Mouse (Mus musculus): Measurements from ENCODE around the gene Emd. TPM values are rescaled to one million over a fixed set of nuclear protein-coding genes. Genes with fewer than 3 reads are reported as not detected.

The Emd gene
- 34.6 TPM for polyA plus RNA-seq (2014; fragmentation: Illumina TruSeq; extraction: RNeasy Lipid Tissue Mini Kit (QIAGEN cat#74804); ENCODE audit: low read depth, low replicate concordance)

DNA sequence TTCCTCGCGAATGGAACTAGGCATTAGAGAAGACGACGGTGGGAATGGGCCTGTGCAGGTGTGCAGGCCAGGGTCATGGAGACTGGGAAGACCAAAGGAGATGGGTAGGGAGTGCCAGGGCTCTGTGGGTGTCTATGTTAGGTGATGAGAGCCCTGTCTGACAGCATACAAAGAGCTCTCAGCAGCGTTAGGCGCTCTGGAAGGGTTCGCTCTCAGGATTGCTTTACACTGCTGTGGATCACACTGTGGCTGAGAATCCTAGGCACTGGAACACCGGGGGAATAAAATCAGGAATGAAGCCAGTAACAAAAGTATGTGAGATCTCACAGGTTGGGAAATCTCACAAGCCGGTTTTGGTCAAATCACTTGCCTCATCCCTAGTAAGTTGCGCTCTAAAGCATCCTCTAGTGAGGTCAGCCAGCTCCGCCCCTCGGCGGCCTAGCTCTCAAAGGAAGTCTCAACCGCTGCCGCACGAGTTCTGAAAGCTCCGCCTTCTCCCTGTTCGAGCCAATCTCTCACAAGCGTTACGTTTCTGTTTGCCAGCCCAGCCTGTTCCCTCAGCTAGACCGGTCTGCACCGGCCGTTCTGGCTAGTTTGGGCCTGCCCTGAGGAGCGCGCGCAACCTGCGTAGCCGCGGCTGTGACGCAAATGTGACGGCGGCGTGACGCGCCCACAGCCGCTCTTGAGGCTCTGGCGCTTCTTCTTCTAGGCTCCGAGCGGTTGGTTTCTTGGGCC, at the start of gene Emd:
Emd (plus strand) TSS at position 535 of the 735 bp plus-strand sequence.

DNA sequence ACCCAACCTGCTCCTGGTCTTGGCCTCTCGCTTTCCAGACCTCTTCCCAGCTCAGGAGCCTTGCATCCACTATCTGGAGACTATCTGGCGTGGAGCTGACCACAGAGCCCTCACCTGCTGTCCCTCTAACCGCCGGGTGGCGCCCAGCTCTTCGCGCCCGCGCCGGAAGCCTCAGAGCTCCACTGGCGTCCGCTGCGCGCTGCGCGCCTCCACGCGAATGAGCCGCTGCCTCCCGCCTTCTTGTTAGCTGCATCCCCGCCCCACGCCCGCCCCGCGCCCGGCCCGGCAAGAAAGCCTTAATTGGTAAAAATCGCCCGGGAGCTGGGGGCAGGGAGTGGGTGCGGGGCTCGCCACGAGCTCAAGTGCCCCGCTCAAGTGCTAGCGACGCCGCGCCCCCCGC, 4.9 kb upstream of the Emd start, which contains the start of gene Flna:
Flna (minus strand) TSS at position 206 of the 400 bp plus-strand sequence.

DNA sequence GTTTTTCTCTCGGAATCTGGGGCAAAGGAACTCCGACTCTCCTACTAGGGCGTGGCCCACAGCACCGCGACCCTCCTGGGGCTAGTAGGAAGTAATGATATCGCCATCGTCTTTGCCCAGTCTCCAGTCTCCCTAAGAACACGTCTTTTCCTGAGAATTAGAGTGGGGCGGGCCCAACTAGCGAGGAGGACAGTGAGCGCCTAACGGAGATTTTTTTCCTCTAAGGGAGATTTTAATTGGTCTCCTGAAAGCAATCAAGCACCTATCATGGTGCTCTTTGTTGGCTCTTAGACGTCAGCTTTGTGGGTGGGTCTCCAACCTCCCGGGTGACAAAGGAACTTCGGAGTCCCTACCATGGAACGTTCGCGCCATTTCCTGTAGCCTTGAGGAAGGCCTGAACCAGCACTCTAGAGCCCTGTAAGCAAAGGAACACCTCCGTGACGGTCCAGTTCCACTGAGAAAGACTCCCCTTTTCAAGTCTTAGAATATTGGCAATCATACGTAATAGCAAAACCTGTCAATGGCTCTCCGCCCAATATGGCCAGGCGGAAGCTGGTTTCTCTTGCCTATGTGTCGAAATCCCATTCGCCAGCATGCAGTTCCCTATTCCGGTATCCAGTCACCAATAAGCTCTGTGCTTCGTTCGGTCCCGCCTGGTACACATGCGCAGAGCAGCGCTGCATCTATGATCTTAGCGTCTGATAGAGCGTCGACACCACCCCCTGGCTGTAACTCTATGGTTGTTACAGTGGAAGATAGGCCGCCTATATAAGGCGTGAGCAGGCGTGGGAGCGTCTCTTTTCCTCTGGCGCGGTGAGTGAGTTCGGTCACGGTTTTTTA, 15.8 kb downstream of the Emd start, which contains the start of gene Rpl10:
Rpl10 (plus strand) TSS at position 751 of the 840 bp plus-strand sequence.

DNA sequence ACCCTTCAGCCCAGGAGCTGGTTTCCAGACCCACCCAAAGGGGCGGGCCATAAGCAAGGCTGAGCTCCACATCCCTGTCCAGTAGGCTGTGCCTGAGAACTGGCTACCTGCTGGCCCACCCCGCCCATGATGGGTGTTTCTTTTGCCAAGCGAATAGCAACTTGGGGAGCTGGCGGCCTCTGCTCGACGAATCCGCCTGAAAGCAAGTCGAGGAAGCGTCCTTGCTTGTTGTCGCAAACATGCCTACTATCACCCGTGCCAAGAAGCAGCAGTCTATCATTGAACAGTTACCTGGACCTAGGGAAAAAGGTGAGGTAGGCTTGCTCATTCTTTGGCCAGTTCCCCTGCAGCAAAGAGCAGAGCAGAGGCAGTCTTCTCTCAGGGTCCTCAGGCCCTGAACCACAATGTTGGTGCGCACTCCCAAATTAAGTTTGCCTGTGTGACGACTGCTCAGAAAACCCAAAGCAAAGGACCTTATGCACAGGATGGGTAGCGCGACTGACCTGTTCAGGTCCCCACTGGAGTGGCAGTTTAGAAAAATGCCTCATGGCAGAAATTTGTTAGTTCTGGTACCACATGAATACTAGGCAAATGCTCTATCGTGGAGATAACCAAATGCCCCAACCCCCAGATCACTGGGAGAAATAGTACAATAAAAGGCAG, 27.4 kb downstream of the Emd start, which contains the start of the genes Taz and Dnase1l1:
Taz (plus strand) TSS at position 181 of the 663 bp plus-strand sequence.
Dnase1l1 (minus strand) TSS at position 606 of the 663 bp plus-strand sequence.

DNA sequence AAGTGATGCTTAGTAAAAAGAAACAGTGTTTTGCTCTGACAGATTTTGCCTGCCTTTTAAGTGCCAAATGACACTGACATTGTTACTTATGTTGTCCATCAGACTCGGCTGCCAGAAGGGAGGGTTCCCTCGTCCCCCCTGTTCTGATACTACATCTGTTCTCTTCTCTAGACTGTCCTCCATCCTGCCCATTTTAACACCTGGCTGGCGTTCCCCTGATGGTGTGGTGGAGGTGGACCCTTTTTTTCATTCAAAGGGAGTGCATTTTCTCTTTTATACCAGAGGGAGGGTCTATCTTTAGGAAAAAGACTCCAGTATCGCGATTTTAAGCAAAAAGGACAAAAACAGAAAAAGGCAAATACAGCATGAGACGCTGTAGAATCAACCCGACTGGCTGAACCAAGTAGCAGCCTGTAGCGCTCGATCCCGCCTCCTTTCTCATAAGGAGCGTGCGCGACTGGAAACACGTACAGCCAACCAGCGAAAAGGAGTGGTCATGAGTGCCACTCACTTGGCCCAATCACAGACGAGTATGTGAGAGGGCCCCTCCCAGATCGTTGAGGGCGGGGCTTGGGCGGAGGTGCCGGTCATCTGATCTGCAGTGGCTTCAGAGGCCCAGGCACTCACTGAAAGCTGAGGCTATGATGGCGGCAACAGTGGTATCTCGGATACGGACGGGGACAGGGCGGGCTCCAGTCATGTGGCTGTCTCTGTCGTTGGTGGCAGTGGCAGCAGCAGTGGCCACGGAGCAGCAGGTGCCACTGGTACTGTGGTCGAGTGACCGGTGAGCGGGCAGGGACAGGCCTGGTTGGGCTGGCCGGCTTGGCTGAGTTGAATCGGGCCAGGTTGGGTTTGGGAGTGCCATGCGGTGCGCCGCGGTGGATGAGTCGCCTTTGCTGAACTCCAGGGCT, 42.3 kb downstream of the Emd start, which contains the start of gene Atp6ap1:
Atp6ap1 (plus strand) TSS at position 560 of the 911 bp plus-strand sequence.

DNA sequence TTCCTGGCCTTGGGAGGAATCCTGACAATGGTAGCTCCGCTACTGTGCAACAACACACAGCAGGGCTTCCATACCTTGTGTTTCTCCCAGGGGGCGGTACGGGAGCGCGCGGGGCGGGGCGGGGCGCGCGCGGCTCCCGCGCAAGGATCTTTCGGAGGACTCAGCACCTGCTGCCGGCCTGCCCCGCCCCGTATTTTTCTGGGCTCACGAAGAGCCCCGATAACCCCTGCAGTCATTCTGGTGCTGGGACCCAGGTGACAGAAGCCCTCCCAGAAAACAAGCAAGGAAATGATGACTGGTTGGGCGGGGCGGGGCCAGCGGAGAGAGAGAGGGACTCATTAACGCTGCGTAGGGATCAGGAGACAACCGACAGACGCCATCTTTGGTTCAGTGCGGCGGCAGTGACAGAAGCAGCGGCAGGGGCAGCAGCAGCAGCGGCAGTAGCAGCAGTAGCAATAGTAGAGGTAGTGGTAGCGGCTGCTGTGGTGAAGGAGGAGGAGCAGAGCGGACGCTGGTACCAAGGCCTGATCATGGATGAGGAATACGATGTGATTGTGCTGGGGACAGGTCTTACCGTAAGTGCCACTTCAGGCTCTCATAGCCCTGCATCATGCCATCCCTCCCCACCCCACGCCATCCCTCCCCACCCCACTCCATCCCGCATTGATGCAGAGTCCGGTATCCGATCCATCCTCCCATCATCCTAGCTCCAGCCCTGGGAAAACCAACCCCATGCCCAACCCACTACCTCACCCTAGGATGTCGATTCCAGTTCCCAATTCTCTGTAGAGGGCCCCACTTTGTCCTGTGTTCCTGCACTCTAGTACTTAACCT, 50.6 kb downstream of the Emd start, which contains the start of gene Gdi1:
Gdi1 (plus strand) TSS at position 132 of the 834 bp plus-strand sequence.

Other genes with a start within 250 kb of the Emd start
- gene Irak1, start 230.8 kb upstream of the Emd start, polyA plus RNA-seq (2014; fragmentation: Illumina TruSeq; extraction: RNeasy Lipid Tissue Mini Kit (QIAGEN cat#74804); ENCODE audit: low read depth, low replicate concordance), result 37.3 TPM
- gene Opn1mw, start 127.2 kb upstream of the Emd start, polyA plus RNA-seq (2014; fragmentation: Illumina TruSeq; extraction: RNeasy Lipid Tissue Mini Kit (QIAGEN cat#74804); ENCODE audit: low read depth, low replicate concordance), result not detected
- gene Mecp2, start 119.3 kb upstream of the Emd start, polyA plus RNA-seq (2014; fragmentation: Illumina TruSeq; extraction: RNeasy Lipid Tissue Mini Kit (QIAGEN cat#74804); ENCODE audit: low read depth, low replicate concordance), result 18.0 TPM
- gene Tex28, start 86.8 kb upstream of the Emd start, polyA plus RNA-seq (2014; fragmentation: Illumina TruSeq; extraction: RNeasy Lipid Tissue Mini Kit (QIAGEN cat#74804); ENCODE audit: low read depth, low replicate concordance), result not detected
- not detected for gene Tktl1, start 77.4 kb upstream of the Emd start, polyA plus RNA-seq (2014; fragmentation: Illumina TruSeq; extraction: RNeasy Lipid Tissue Mini Kit (QIAGEN cat#74804); ENCODE audit: low read depth, low replicate concordance)
- 14.1 TPM for gene Flna, start 4.9 kb upstream of the Emd start, polyA plus RNA-seq (2014; fragmentation: Illumina TruSeq; extraction: RNeasy Lipid Tissue Mini Kit (QIAGEN cat#74804); ENCODE audit: low read depth, low replicate concordance)
- 1,026 TPM for gene Rpl10, start 16.1 kb downstream of the Emd start, polyA plus RNA-seq (2014; fragmentation: Illumina TruSeq; extraction: RNeasy Lipid Tissue Mini Kit (QIAGEN cat#74804); ENCODE audit: low read depth, low replicate concordance)
- 37.2 TPM for gene Taz, start 27.2 kb downstream of the Emd start, polyA plus RNA-seq (2014; fragmentation: Illumina TruSeq; extraction: RNeasy Lipid Tissue Mini Kit (QIAGEN cat#74804); ENCODE audit: low read depth, low replicate concordance)
- 17.5 TPM for gene Dnase1l1, start 27.6 kb downstream of the Emd start, polyA plus RNA-seq (2014; fragmentation: Illumina TruSeq; extraction: RNeasy Lipid Tissue Mini Kit (QIAGEN cat#74804); ENCODE audit: low read depth, low replicate concordance)
- 252 TPM for gene Atp6ap1, start 42.4 kb downstream of the Emd start, polyA plus RNA-seq (2014; fragmentation: Illumina TruSeq; extraction: RNeasy Lipid Tissue Mini Kit (QIAGEN cat#74804); ENCODE audit: low read depth, low replicate concordance)
- 120 TPM for gene Gdi1, start 50.3 kb downstream of the Emd start, polyA plus RNA-seq (2014; fragmentation: Illumina TruSeq; extraction: RNeasy Lipid Tissue Mini Kit (QIAGEN cat#74804); ENCODE audit: low read depth, low replicate concordance)
- gene Fam50a, start 58.3 kb downstream of the Emd start, polyA plus RNA-seq (2014; fragmentation: Illumina TruSeq; extraction: RNeasy Lipid Tissue Mini Kit (QIAGEN cat#74804); ENCODE audit: low read depth, low replicate concordance), result 23.5 TPM
- 0.12 TPM for gene Plxna3, start 74.4 kb downstream of the Emd start, polyA plus RNA-seq (2014; fragmentation: Illumina TruSeq; extraction: RNeasy Lipid Tissue Mini Kit (QIAGEN cat#74804); ENCODE audit: low read depth, low replicate concordance)
- gene Lage3, start 98.9 kb downstream of the Emd start, polyA plus RNA-seq (2014; fragmentation: Illumina TruSeq; extraction: RNeasy Lipid Tissue Mini Kit (QIAGEN cat#74804); ENCODE audit: low read depth, low replicate concordance), result 13.5 TPM
- gene Ubl4a, start 118.5 kb downstream of the Emd start, polyA plus RNA-seq (2014; fragmentation: Illumina TruSeq; extraction: RNeasy Lipid Tissue Mini Kit (QIAGEN cat#74804); ENCODE audit: low read depth, low replicate concordance), result 43.2 TPM
- 6.3 TPM for gene Slc10a3, start 118.7 kb downstream of the Emd start, polyA plus RNA-seq (2014; fragmentation: Illumina TruSeq; extraction: RNeasy Lipid Tissue Mini Kit (QIAGEN cat#74804); ENCODE audit: low read depth, low replicate concordance)
- 8.2 TPM for gene Fam3a, start 138.6 kb downstream of the Emd start, polyA plus RNA-seq (2014; fragmentation: Illumina TruSeq; extraction: RNeasy Lipid Tissue Mini Kit (QIAGEN cat#74804); ENCODE audit: low read depth, low replicate concordance)
- 30.2 TPM for gene Ikbkg, start 138.6 kb downstream of the Emd start, polyA plus RNA-seq (2014; fragmentation: Illumina TruSeq; extraction: RNeasy Lipid Tissue Mini Kit (QIAGEN cat#74804); ENCODE audit: low read depth, low replicate concordance)
- gene G6pdx, start 174.5 kb downstream of the Emd start, polyA plus RNA-seq (2014; fragmentation: Illumina TruSeq; extraction: RNeasy Lipid Tissue Mini Kit (QIAGEN cat#74804); ENCODE audit: low read depth, low replicate concordance), result 9.0 TPM
- not detected for gene Gm6880, start 226.7 kb downstream of the Emd start, polyA plus RNA-seq (2014; fragmentation: Illumina TruSeq; extraction: RNeasy Lipid Tissue Mini Kit (QIAGEN cat#74804); ENCODE audit: low read depth, low replicate concordance)